Mouse (Mus musculus): ENCODE data around the gene Mmgt2.

DNA sequence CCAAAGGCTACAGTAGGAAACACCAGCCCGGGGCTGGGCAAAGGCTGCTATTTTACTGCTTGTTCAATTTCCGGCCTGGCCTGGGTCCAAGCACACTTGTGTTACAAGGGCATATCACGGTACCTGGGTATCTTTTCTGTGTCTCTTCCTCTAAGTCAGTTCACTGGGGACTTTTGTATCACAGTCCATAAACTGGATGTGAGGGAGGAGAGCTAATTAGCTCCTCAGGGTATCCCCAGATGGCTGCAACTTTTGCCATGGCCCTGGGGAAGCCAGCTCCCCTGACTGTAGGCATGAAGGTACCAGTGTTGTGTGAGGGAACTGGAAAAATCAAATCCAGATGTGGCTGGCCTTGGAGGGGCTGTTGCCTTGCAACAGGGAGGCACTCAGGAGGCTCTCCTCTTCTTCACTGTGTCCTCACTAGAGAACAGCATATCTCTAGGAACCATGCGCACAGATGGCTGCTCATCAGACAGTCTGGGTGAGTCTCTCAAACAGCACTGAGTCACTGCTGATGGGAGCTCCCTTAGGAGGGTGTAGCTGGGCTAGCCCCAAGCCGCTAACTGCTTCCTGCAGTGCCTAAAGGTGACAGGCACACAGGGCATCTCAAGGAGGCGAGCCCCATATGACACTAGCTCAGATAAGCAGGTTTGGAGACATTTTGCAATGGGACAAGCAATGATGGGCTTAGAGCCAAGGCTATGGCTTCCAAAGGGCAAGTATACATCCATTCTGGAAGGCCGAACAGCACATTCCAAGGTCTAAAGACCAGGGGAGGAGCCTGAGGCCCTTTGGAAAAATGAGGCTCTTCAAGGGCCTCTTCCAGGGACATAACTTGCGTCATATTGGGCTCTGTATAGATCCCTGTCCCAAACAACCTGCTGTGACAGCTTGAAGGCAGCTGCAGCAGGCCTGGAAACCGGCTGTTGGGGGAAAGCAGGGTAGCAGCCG lies 23.8 kb upstream of the Mmgt2 start:
- TF ChIP-seq CTCF (IDR thresholded peaks at IDR 0.05; ENCODE audit: control insufficient read depth, insufficient read depth, insufficient replicate concordance, low read depth, low read length), result no peak
- TF ChIP-seq POLR2A (IDR thresholded peaks at IDR 0.05; ENCODE audit: control insufficient read depth, low read depth, low read length), result no peak
